Mouse (Mus musculus) neural tube, embryonic 14.5 days (tissue): ENCODE measurements at regions not wholly inside any gene's neighbourhood (a gene's known extent, or its start where the extent isn't known, plus 50 kb on each side); places are given as distances from the start of the nearest gene placed in this dataset.

Source experiments
- ATAC-seq: fragments of 200-750 bp; cut with Nextera tagmentation; 2 replicates; pipeline ENCODE4 v1.8.0; 2017; ENCODE audit warnings: low read depth, mild to moderate bottlenecking, moderate TSS enrichment, moderate library complexity
- H3K27ac ChIP-seq: fragments of 300-500 bp; sonication (generic); 2 replicates; pipeline ENCODE4 v1.5.1; 2014; ENCODE audit warnings: low read depth, mild to moderate bottlenecking, control low read depth, low read length, moderate library complexity, mixed read lengths
- H3K27me3 ChIP-seq: fragments of 300-500 bp; sonication (generic); 2 replicates; pipeline ENCODE4 v1.6.1; 2014; ENCODE audit warnings: low read length; ENCODE audit not compliant: control insufficient read depth, insufficient read depth
- H3K36me3 ChIP-seq: fragments of 300-500 bp; sonication (generic); 2 replicates; pipeline ENCODE4 v1.6.1; 2014; ENCODE audit warnings: low read length, mixed read lengths; ENCODE audit not compliant: control insufficient read depth, insufficient read depth
- H3K4me1 ChIP-seq: fragments of 300-500 bp; sonication (generic); 2 replicates; pipeline ENCODE4 v1.6.1; 2014; ENCODE audit warnings: low read length; ENCODE audit not compliant: control insufficient read depth, insufficient read depth
- H3K4me2 ChIP-seq: fragments of 300-500 bp; sonication (generic); 2 replicates; pipeline ENCODE4 v1.6.1; 2014; ENCODE audit warnings: mild to moderate bottlenecking, low read depth, low read length, control low read depth
- H3K4me3 ChIP-seq: fragments of 300-500 bp; sonication (generic); 2 replicates; pipeline ENCODE4 v1.5.1; 2014; ENCODE audit warnings: low read depth, low read length, control low read depth, mixed read lengths
- H3K9ac ChIP-seq: fragments of 300-500 bp; sonication (generic); replicated peaks from 2 replicates; pipeline ENCODE4 v1.6.1; 2014; ENCODE audit warnings: low read depth, mild to moderate bottlenecking, control low read depth, low read length, mixed read lengths
- H3K9me3 ChIP-seq: fragments of 300-500 bp; sonication (generic); 2 replicates; pipeline ENCODE4 v1.6.1; 2016; ENCODE audit warnings: low read length; ENCODE audit not compliant: control insufficient read depth
- WGBS: fragments of 180-500 bp; shearing (Covaris S2); extraction: QIAGEN DNeasy Blood & Tissue Kit; methylation state at CpG from one replicate; pipeline ENCODE4 v1.1.7; 2014; 5-methylcytosine and 5-hydroxymethylcytosine counted together

GRCm38 (mm10) chr1:137282457-137282856 lies 322.2 kb upstream of the Nr5a2 start:
- H3K4me1 ChIP-seq: no peaks in the 10 kb centered on the region
- no peak overlapping the region for H3K27ac ChIP-seq
- H3K9me3 ChIP-seq: no peaks in the 10 kb centered on the region
- H3K36me3 ChIP-seq: no peaks in the 10 kb centered on the region
- 82% methylated on average over 5 of the region's 5 CpGs for WGBS
- ATAC-seq: no peak
- H3K9ac ChIP-seq: no peak overlapping the region
- no peak overlapping the region for H3K4me2 ChIP-seq
- H3K4me3 ChIP-seq: no peak overlapping the region
- no peaks in the 10 kb centered on the region for H3K27me3 ChIP-seq

DNA sequence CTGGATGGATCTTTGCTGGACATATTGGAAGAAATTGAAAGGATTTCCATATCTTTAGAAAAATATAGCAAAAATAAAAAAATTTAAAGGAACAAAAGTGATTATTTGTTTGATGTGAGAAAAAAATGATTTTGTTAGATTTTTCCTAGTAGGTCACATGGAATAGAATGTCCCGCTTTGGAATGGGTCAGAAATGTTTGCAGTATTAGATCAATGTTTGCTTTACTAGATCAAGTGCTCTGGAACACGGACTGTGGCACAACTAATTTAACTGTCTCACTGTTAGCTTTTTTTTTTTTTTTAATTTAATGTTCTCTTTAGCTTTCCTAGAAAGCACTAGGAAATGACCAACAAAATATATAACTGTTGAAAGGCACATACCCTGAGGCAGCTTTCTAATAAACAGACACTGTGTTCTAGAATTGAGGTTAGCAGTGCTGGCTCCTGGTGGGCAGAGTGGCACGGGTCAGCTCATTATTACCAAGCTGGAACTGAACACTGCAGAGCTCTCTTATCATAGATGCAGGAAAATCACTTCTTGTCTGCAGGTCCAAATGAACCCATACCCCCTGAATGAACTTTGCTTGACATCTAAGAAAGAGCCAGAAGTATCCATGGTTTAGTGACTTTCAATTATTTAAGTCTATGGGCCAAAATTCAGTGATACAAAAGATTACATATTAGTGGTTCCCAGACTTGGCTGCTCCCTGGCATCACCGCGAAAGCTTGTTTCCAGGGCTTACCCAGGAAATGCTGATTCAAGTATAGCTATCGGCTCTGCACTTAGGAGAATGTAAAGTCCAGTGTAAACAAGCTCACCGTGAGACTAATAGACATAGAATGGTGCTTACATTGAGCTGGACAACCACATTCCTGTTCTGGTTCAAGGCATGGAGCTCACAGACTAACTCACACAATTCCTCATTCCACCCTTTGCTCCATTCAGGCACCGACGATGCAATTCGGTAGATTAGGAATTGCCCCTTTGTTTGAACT lies 320.4 kb upstream of the Nr5a2 start:
- no peaks in the 10 kb centered on the region for H3K27me3 ChIP-seq

GRCm38 (mm10) chr1:137279981-137280380 lies 319.7 kb upstream of the Nr5a2 start:
- no peaks in the 10 kb centered on the region for H3K36me3 ChIP-seq
- no peak overlapping the region for H3K4me3 ChIP-seq
- H3K9ac ChIP-seq: no peak overlapping the region
- H3K4me1 ChIP-seq: no peaks in the 10 kb centered on the region
- no peak for ATAC-seq
- 92% methylated on average over 2 of the region's 2 CpGs for WGBS
- H3K4me2 ChIP-seq: no peak overlapping the region
- no peaks in the 10 kb centered on the region for H3K9me3 ChIP-seq
- no peak overlapping the region for H3K27ac ChIP-seq
- no peaks in the 10 kb centered on the region for H3K27me3 ChIP-seq

More for the DNA sequence above, 320.4 kb upstream of the Nr5a2 start:
- no peak overlapping the region for H3K4me2 ChIP-seq
- no peak for ATAC-seq
- H3K9me3 ChIP-seq: no peaks in the 10 kb centered on the region
- no peak overlapping the region for H3K4me3 ChIP-seq
- H3K27ac ChIP-seq: no peak overlapping the region
- 79% methylated on average over 10 of the region's 10 CpGs for WGBS
- no peak overlapping the region for H3K9ac ChIP-seq
- no peaks in the 10 kb centered on the region for H3K4me1 ChIP-seq
- H3K36me3 ChIP-seq: no peaks in the 10 kb centered on the region

GRCm38 (mm10) chr1:137270659-137271612 lies 310.7 kb upstream of the Nr5a2 start:
- H3K27me3 ChIP-seq: no peaks in the 10 kb centered on the region
- H3K27ac ChIP-seq: no peak overlapping the region
- H3K9ac ChIP-seq: no peak overlapping the region
- WGBS: 75% methylated on average over 9 of the region's 9 CpGs
- no peak overlapping the region for H3K4me2 ChIP-seq
- no peak overlapping the region for H3K4me3 ChIP-seq
- H3K36me3 ChIP-seq: no peaks in the 10 kb centered on the region
- ATAC-seq: no peak
- H3K9me3 ChIP-seq: no peaks in the 10 kb centered on the region
- H3K4me1 ChIP-seq: no peaks in the 10 kb centered on the region

DNA sequence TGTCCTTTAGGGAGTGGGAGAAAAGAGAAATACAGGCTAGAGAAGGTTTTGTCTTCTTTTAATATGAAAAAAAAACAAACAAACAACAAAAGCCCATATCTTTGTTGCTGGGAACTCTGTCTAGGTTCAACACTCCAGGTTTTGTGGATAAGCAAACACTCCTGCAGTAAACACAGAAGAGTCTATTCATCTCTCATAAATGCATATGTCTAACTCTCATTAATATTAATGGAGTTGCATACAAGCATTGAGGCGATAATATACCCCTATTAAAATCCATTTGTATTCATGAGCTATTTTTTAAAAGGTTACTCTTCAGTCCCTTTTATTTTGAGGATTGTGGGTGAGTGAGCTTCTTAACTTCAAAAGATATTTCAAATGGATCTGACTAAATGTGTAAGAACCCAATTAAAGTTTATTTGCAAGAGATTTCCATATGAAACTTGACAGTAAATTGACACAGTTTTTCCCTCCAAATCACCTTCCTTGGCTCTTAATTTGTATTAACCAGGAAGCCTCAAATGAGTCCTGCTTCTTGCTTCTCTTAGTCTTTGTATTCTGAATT lies 302.6 kb upstream of the Nr5a2 start:
- ATAC-seq: no peak
- no peak overlapping the region for H3K4me2 ChIP-seq
- 36% methylated on average over 1 of the region's 1 CpGs for WGBS

DNA sequence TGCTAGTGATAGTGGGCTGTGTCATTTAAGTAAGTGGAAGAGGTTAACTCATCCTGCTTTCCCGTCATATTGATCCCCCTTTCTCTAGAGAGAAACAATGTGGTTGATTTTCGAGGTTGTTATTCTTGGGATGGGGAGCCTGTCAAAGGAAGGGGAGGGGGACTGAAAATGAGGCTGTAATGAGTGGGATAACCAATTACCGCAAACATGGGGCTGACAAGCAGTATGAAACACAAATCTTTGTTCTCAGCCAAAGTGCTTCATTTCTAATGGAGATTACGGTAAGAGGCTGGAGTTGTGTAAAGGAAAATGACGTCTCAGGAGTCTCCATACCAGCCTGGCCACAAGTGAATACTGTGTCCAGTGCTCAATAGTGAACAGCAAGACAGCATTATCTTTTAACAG lies 301.9 kb upstream of the Nr5a2 start:
- Histone ChIP-seq H3K27ac (no peak overlapping the region), H3K9ac (no peak overlapping the region), H3K4me3 (no peak overlapping the region), H3K4me2 (no peak overlapping the region), H3K9me3 (no peaks in the 10 kb centered on the region), H3K36me3 (no peaks in the 10 kb centered on the region), H3K4me1 (no peaks in the 10 kb centered on the region), H3K27me3 (no peaks in the 10 kb centered on the region)
- WGBS: 38% methylated on average over 5 of the region's 5 CpGs
- no peak for ATAC-seq

More for the DNA sequence above, 302.6 kb upstream of the Nr5a2 start:
- Histone ChIP-seq H3K27ac (no peak overlapping the region), H3K9ac (no peak overlapping the region), H3K36me3 (no peaks in the 10 kb centered on the region), H3K4me3 (no peak overlapping the region), H3K9me3 (no peaks in the 10 kb centered on the region), H3K4me1 (no peaks in the 10 kb centered on the region), H3K27me3 (no peaks in the 10 kb centered on the region)

GRCm38 (mm10) chr1:137256294-137256693 lies 296.0 kb upstream of the Nr5a2 start:
- Histone ChIP-seq H3K4me1 (no peaks in the 10 kb centered on the region), H3K4me2 (no peak overlapping the region), H3K9ac (no peak overlapping the region), H3K27me3 (no peaks in the 10 kb centered on the region), H3K27ac (no peak overlapping the region), H3K36me3 (no peaks in the 10 kb centered on the region), H3K4me3 (no peak overlapping the region), H3K9me3 (no peaks in the 10 kb centered on the region)
- no peak for ATAC-seq
- 88% methylated on average over 3 of the region's 3 CpGs for WGBS

- no peak for ATAC-seq
- no peaks in the 10 kb centered on the region for H3K4me1 ChIP-seq
- no peak overlapping the region for H3K27ac ChIP-seq
- no peaks in the 10 kb centered on the region for H3K36me3 ChIP-seq
- H3K4me3 ChIP-seq: no peak overlapping the region
- no peak overlapping the region for H3K4me2 ChIP-seq
- no peaks in the 10 kb centered on the region for H3K27me3 ChIP-seq
- H3K9me3 ChIP-seq: no peaks in the 10 kb centered on the region
- H3K9ac ChIP-seq: no peak overlapping the region
These were observed 294.8 kb upstream of the Nr5a2 start for GRCm38 (mm10) chr1:137255041-137255440.
